Mouse (Mus musculus): Measurements from ENCODE around the gene Gramd4.

The Gramd4 gene

GRCm38 (mm10) chr15:86110361-86111103, 53.0 kb downstream of the Gramd4 start:
- in situ Hi-C loops (cut with MboI; ENCODE audit: low sequenced_read_pairs): no loop called here

DNA sequence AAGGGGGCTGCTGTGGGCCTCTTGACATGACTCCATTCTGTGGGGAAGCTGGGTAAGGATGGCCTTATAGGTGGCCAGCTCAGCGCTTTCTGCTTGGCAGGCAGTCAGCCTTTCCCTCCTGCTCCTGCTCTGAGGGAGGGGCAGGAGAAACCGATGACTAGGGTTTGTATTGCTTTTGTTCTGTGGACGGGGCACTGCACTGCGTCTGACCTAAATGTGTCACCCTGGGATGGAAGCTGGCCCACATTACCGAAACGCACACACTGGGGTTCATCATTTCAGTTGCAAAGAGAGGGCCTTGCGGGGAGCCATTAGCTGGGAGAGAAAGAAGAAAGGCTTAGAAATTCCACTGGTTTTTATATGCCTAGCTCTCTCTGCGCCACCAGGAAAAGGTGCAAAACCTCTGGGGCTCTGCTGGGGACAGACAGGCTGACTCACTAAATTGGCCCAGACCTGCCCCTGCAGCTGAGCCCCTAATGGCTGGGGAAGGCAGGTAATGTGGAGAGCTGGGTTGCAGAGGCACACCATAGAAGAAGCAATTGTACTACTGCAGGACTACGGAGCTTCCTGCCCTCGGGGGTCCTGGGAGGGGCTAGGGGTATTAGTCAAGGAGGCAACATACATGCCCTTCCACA, 55.3 kb downstream of the Gramd4 start:
- in situ Hi-C loops (cut with MboI; ENCODE audit: low sequenced_read_pairs): no loop called here

DNA sequence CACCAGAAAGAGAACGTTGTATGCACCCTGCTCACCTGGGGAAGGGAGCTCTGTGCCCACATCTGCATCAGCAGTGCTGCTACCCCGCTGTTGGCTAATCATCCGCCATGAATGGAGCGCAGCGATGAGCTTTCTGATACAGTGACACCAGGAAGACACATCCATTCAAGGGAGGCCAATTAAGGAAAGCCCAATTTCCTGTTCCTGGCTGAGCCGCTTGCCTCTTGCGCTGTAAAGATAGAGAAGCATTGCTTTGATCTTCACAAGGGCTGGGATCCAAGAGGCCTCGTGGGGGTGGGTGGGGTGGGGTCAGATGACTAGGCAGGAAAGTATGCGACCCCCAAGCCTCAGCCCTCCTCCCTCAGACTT, 55.8 kb downstream of the Gramd4 start:
- in situ Hi-C loops (cut with MboI; ENCODE audit: low sequenced_read_pairs): no loop called here

- in situ Hi-C loops (cut with MboI; ENCODE audit: low sequenced_read_pairs): no loop called here
Measured at GRCm38 (mm10) chr15:86116421-86116820, 58.9 kb downstream of the Gramd4 start.

DNA sequence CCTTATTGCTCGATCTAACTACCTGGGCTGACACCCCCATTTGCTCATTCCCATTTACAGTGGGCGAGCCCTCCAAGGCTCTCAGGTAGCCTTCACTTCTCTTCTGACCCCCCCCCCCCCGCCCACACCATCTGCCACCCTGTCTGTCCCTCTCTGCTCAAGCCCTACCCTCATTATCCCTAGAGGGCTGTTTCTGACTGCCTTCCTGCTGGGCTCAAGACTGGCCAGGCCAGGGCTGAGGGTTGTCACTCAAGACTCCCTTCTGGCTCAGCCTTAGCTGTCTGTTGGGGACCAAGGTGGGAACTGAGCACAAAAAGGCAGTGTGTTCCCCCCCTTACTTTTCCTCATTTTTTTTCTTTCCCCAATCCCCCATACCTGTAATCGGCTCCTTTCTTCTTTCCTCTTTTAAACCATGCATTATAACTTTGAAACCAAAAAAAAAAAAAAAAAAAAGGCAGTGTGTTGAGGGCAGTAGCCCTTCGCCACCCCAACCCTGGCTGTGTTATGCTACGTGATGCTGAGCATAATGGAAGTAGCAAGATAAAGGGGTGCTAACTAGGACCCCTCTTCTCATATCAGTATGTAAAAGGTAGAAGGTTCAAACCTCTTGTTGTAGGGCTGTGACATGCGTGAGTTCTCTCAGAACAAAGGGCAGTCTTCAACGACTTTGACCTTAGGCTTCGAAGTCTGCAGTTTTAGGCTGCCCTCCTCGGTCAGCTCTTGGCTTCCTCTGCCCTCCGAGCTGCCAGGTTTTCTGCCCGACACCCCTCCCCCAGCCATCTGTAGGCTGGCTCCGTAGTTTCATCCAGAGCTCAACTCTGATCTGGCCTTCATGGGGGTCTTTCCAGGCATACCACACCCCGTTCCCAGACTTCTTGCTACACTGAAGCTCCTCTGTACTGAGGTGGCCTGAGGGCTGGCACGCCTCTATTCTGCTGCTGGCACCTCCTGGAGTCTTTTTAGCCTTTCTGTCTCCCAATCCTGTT, 59.9 kb downstream of the Gramd4 start:
- in situ Hi-C loops (cut with MboI; ENCODE audit: low sequenced_read_pairs): no loop called here

DNA sequence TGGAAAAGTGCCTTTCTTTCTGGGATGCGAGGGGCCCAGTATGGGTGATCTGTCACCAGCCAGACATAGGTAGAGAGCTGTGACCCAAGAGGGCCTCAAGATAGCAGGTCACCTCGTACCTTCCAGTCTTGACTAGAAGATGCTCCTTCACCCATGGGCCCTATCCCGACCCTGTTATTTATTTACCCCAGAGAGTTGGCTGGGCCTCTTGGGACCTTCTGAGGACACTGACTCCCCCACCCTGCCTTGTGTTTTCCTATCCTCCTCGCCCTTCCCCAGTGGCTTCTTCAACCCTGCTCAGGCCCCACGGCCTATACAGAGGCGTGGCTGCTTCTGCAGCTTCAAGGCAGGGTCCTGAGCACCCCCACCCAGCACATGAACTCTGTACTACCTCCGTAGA, 61.7 kb downstream of the Gramd4 start:
- in situ Hi-C loops (cut with MboI; ENCODE audit: low sequenced_read_pairs): no loop called here

DNA sequence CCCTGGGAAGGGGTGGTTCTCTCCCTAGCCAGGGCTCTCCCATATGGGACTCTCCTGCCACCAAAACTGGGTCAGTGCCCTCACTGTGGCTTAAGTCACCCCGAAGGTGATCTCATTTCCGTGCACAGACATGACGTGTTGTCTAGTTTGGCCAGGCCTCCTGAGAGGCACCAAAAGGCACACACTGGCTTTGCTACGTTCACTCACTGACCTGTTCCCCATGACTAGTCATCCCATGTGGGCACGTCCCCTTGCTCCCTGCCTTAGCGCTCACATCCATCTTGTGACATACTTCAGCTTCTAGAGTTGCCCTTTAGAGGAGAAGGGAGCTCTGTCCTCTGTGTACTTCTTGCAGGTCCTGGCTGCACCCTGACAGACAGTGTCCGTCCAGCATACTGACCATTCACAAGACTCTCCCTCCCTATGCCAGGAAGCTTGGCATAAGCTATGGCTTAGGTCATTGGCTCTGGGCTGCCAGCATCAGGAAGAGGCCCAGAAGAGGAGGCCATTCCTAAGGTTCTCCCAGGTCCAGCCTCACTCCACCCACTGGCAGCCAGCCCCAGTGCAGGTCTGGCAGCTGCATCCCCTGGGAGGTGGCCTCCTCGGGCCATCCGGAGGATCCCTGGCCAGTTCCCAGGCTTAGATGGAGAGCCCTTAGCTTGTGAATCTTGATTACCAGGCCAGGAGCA, 64.9 kb downstream of the Gramd4 start:
- in situ Hi-C loops (cut with MboI; ENCODE audit: low sequenced_read_pairs): loop anchor here (5.0 kb wide), 1 partner anchor 210 kb away; no protein-coding TSS in a partner anchor

DNA sequence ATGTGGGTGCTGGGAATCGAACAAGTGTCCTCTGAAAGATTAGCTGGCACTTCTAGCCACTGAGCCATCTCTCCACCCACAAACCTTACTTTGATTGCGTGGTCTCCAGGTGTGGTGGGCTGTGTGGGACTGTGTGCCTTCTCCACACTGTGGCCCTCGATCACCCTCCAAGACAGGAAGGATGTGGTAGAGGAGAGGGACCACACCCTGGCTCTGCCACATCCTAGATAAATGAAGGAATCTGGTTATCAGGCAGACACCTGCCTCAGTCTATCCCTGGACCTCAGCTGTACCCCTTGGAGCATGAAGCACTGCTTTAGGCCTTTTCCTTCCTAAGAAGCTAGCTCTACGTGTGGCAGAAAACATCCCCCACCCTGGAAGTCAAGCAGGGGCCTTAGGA, 65.9 kb downstream of the Gramd4 start:
- in situ Hi-C loops (cut with MboI; ENCODE audit: low sequenced_read_pairs): loop anchor here (5.0 kb wide), 1 partner anchor 211 kb away; no protein-coding TSS in a partner anchor

GRCm38 (mm10) chr15:86124359-86124758, 66.9 kb downstream of the Gramd4 start:
- in situ Hi-C loops (cut with MboI; ENCODE audit: low sequenced_read_pairs): loop anchor here (5.0 kb wide), 1 partner anchor 212 kb away; no protein-coding TSS in a partner anchor

GRCm38 (mm10) chr15:86129036-86129435, 71.5 kb downstream of the Gramd4 start:
- in situ Hi-C loops (cut with MboI; ENCODE audit: low sequenced_read_pairs): loop anchor here (5.0 kb wide), 1 partner anchor 72 kb away; the partner anchor contains the start of gene Gramd4

DNA sequence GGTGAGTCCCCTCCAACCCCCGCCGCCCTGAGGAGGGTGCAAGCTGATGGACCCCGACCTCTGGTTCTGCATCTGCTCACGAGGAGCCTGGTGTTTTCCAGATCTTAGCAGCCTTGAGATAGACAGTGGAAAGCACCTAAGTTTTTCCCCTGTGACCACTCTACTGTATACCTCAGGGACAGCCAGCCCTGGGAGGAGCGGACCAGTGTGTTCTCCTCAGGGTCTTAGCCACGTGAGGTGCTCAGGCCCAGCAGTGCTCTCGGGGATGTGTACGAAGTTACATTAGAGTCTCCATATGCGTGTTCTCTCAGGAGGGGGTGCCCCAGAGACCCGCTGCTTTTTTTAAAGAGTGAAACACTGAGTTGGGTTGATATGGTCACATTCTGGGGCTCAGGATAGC, 73.2 kb downstream of the Gramd4 start:
- in situ Hi-C loops (cut with MboI; ENCODE audit: low sequenced_read_pairs): no loop called here

DNA sequence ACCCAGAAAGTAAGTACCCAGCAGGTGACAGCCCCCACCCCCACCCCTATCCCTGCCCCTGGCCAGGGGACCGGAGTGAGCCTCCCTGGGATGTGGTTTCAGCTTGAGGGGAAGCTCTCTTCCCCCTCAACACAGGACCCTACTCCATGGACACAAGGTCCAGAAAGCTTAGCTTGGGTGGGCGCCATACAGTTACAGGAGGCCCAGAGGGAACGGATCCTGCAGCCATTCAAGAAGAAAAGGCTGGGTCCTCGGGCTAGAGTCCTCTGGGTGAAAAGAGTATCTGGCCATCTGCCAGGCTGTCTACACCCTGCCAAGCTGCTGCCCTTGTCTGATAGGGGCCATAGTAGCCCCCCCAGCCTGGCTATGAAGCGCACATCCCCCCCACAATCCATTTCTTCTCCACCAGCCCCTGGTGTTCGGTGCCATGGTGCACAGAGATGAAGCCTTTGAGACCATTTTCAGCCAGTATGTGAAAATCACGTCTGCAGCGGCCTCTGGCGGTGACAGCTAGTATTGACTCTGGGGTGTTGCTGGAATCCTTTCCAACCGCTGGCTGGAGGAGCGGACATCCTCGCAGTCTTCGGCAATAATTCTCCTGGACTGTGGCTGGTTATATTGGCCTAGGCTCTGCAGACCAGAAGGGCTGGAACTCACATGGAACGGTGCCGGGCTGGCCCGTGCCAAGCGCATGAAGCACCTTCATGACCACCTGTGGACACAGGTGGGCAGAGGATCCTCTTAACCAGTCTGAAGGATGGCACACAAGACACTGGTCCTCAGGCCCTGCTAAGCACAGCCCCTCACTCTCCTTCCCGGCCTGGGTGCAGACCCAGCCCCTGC, 77.7 kb downstream of the Gramd4 start:
- in situ Hi-C loops (cut with MboI; ENCODE audit: low sequenced_read_pairs): no loop called here

DNA sequence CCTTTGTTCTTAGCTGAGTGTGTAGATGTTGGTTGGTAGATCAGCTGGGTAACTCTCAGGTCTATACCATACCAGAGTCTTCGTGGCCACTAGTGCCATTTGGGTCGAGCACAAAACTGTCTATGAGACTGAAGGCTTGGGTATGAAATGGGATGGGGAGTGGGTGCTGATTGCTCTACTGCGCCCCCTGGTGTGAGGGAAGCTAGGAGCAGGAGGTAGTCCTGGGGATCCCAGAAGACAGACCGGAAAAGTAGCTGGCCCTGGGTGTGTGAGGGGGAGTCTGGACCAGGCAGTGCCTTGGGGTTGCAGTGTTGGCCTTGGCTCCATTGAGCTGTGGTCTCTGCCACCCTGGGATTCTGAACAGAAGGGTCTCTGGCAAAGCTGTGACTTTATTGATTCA, 80.1 kb downstream of the Gramd4 start:
- in situ Hi-C loops (cut with MboI; ENCODE audit: low sequenced_read_pairs): no loop called here

DNA sequence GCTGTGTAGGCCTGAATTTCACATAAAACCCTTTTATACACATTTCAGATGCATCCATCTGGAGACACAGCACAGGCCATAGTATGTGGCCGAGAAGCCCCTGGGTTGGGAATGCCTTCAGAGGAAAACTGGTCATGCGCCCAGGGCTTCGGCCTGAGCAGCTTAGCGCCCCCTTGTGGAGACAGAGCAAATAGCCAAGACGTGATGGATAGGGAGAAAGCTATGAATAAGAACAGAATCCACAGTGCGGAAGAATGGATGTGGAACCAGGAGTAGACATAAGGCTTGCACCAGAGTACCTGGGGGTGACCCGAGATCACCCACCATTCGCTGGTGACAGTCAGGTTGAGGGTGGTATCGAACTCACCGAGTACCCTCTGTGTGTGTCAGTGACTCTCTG, 82.8 kb downstream of the Gramd4 start:
- in situ Hi-C loops (cut with MboI; ENCODE audit: low sequenced_read_pairs): no loop called here

DNA sequence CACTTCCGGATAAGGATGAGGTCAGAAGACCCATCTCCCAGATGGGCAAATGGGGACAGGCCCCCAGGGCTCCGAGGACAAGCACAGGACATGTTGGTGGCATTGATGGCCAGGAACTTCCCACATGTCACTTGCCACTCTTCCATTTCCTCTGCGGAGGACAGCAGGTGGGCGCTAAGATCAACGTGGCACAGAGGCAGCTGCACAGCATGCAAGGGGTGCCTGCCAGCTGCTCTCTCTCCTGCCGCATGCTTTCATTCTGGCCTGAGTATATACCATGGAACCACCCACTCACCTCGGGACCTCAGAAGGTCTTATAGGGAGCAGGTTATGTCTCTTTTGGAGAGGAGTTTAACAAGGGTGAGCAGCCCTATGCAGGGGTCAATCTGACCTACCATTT, 87.1 kb downstream of the Gramd4 start:
- in situ Hi-C loops (cut with MboI; ENCODE audit: low sequenced_read_pairs): no loop called here

DNA sequence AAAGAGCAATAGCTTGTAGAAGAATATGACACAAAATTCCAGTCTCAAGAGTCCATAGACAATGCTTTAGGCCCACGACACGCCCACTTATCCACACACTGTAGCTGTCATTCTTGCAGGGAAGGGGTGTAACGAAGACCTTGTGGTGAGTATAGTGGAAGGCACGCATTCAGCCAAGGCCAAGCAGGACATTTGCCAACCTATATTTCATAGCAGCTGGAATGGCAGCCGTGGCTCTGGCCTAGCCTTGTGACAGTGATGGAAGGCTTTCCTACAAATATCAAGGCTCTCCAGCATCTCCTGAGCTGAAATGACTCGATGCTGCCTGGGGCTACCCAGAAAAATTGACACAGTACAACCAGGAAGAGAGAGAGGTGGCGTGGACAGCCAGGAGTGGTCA, 87.6 kb downstream of the Gramd4 start:
- in situ Hi-C loops (cut with MboI; ENCODE audit: low sequenced_read_pairs): no loop called here

DNA sequence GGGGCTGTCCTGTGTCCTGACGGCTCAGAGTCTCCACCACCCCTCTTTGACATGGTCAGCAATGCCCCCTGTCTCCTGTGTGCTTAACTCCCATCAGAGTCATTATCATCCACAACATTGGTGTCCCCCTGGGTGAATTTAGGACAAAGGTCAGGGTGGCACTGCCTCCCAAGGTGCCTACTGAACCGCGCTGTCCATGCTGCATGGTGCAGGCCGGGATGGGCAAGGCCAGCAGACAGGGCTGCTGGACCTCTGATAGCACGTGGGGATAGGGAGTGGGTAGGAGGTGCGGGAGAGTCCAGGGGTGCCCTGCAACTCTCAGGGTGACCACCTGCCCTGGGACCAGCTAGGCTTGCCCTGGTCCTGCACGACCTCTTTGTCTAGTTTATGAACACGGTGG, 89.4 kb downstream of the Gramd4 start:
- in situ Hi-C loops (cut with MboI; ENCODE audit: low sequenced_read_pairs): no loop called here

- in situ Hi-C loops (cut with MboI; ENCODE audit: low sequenced_read_pairs): no loop called here
Measured at GRCm38 (mm10) chr15:86150593-86150992, 93.1 kb downstream of the Gramd4 start.

DNA sequence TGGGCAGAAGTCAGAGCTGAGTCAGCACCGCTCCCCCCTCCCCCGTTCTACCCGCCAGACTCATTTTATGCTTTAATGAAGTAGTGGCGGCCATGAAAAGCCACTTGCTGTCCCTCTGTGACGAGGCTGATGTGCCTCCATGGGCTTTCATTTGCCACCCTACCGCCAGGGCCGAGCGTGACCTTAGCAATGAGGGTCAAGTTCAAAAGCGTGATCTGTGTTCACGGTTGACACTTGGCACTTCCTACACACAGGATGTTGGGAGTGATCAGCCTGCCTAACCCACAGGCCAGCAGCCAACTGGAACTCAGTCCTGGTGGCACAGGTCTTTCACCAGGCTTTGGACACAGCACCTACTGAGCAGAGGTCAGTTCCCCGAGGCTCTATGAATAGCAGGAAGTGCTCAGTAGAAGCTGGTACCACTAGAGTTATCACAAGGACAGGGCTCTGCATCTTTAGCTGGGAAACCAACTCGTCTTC, 96.0 kb downstream of the Gramd4 start:
- in situ Hi-C loops (cut with MboI; ENCODE audit: low sequenced_read_pairs): no loop called here

DNA sequence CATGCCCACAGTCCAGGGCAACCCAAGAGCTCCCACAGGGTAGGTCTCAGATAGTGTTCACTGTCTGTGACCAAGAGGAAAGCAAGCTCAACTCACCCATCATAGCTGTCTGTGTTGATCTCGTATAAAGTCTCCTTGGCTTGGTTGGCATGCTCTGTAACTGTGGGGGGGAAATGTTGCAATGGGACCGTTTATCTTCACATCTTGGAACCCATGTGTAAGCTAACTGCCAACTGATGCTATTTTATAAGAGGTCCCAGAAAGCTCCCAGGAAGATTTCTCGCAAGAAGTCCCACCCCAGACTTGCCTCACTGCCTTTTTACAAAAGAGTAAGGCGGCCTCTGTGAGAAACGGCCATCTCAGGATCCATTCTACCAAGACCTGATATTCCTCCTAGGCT, 99.0 kb downstream of the Gramd4 start:
- in situ Hi-C loops (cut with MboI; ENCODE audit: low sequenced_read_pairs): no loop called here

Data from CH12F3 (cell line).